Mouse (Mus musculus) heart, embryonic 16.5 days (tissue): ENCODE measurements around the gene Nipal4. TPM values are rescaled to one million over a fixed set of nuclear protein-coding genes. Genes with fewer than 3 reads are reported as not detected.

Source experiments
- ATAC-seq: fragments of 200-750 bp; cut with Nextera tagmentation; replicated peaks from 2 replicates; pipeline ENCODE4 v1.8.0; 2017; ENCODE audit warnings: moderate number of reproducible peaks; ENCODE audit not compliant: insufficient read depth, low FRiP score; ENCODE audit errors: extremely low read depth
- H3K27ac ChIP-seq: fragments of 300-500 bp; sonication (generic); 2 replicates; pipeline ENCODE4 v1.5.1; 2014; ENCODE audit warnings: mild to moderate bottlenecking, low read length, control low read depth, moderate library complexity
- H3K27me3 ChIP-seq: fragments of 300-500 bp; sonication (generic); 2 replicates; pipeline ENCODE4 v1.6.1; 2014; ENCODE audit warnings: low read length, mixed read lengths; ENCODE audit not compliant: control insufficient read depth, insufficient read depth
- H3K36me3 ChIP-seq: fragments of 300-500 bp; sonication (generic); 2 replicates; pipeline ENCODE4 v1.6.1; 2014; ENCODE audit not compliant: control insufficient read depth, insufficient read depth
- H3K4me1 ChIP-seq: fragments of 300-500 bp; sonication (generic); 2 replicates; pipeline ENCODE4 v1.6.1; 2014; ENCODE audit warnings: low read length, mixed read lengths; ENCODE audit not compliant: control insufficient read depth, insufficient read depth
- H3K4me2 ChIP-seq: fragments of 300-500 bp; sonication (generic); 2 replicates; pipeline ENCODE4 v1.6.1; 2014; ENCODE audit warnings: low read depth, mild to moderate bottlenecking, control low read depth, low read length
- H3K4me3 ChIP-seq: fragments of 300-500 bp; sonication (generic); 2 replicates; pipeline ENCODE4 v1.5.1; 2014; ENCODE audit warnings: mild to moderate bottlenecking, control low read depth, low read length
- H3K9ac ChIP-seq: fragments of 300-500 bp; sonication (generic); 2 replicates; pipeline ENCODE4 v1.6.1; 2014; ENCODE audit warnings: low read length, control low read depth
- H3K9me3 ChIP-seq: fragments of 300-500 bp; sonication (generic); replicated peaks from 2 replicates; pipeline ENCODE4 v1.6.1; 2016; ENCODE audit warnings: low read length; ENCODE audit not compliant: control insufficient read depth
- WGBS: fragments of 180-500 bp; shearing (Covaris S2); extraction: QIAGEN DNeasy Blood & Tissue Kit; methylation state at CpG from one replicate; pipeline ENCODE4 v1.1.7; 2014; 5-methylcytosine and 5-hydroxymethylcytosine counted together
- microRNA-seq: library from miRNA; unstranded; fragments of <30 nt; microRNA quantifications from one replicate; pipeline ENCODE4, GENCODE M21; 2017
- polyA plus RNA-seq: library from polyadenylated mRNA; unstranded; fragments of >200 nt; fragmentation: Nextera tagmentation; extraction: Ambion mirVana; gene quantifications from 2 replicates; pipeline ENCODE4 v1.2.1, GENCODE M21; 2015

Nipal4 gene
- polyA plus RNA-seq, 1 experiment from 2014 or later = 4.9 TPM

- no peaks in the 10 kb centered on the region for H3K27me3 ChIP-seq
- H3K4me2 ChIP-seq = no peak overlapping the region
- H3K27ac ChIP-seq = 0 out of 2 replicates have a peak overlapping the region, but pooled peaks have one; percentile 4
- 78% methylated on average over 3 of the region's 3 CpGs for WGBS
- no peaks in the 10 kb centered on the region for H3K9me3 ChIP-seq
- no peak for ATAC-seq
- peaks cover 31% of the 10 kb centered on the region for H3K36me3 ChIP-seq
- no peak overlapping the region for H3K4me3 ChIP-seq
- H3K9ac ChIP-seq = no peak overlapping the region
- peaks cover 22% of the 10 kb centered on the region for H3K4me1 ChIP-seq
Observed at GRCm38 (mm10) chr11:46113211-46113610, 53.1 kb downstream of the Nipal4 start.

- H3K27ac ChIP-seq = peak overlapping the region; percentile 85
- peak; percentile 43 for ATAC-seq
Observed at GRCm38 (mm10) chr11:46110945-46111287, 55.4 kb downstream of the Nipal4 start.

GRCm38 (mm10) chr11:46110156-46110944, 56.0 kb downstream of the Nipal4 start:
- Histone ChIP-seq H3K4me2 (no peak overlapping the region), H3K27ac (peak overlapping the region; percentile 85), H3K4me1 (peaks cover 22% of the 10 kb centered on the region), H3K9ac (no peak overlapping the region), H3K4me3 (no peak overlapping the region), H3K9me3 (no peaks in the 10 kb centered on the region), H3K27me3 (no peaks in the 10 kb centered on the region), H3K36me3 (peaks cover 31% of the 10 kb centered on the region)
- peak; percentile 85 for ATAC-seq
- WGBS = 55% methylated on average over 8 of the region's 8 CpGs

More at GRCm38 (mm10) chr11:46110945-46111287, 55.4 kb downstream of the Nipal4 start:
- Histone ChIP-seq H3K4me2 (no peak overlapping the region), H3K36me3 (peaks cover 28% of the 10 kb centered on the region), H3K4me1 (peaks cover 22% of the 10 kb centered on the region), H3K27me3 (no peaks in the 10 kb centered on the region), H3K4me3 (no peak overlapping the region), H3K9ac (no peak overlapping the region), H3K9me3 (no peaks in the 10 kb centered on the region)
- 57% methylated on average over 1 of the region's 1 CpGs for WGBS

- Histone ChIP-seq H3K9me3 (no peaks in the 10 kb centered on the region), H3K4me3 (no peak overlapping the region), H3K27ac (no peak overlapping the region; the same call in 1 of the 2 replicates), H3K4me1 (peaks cover 22% of the 10 kb centered on the region), H3K36me3 (peaks cover 23% of the 10 kb centered on the region), H3K9ac (no peak overlapping the region), H3K27me3 (no peaks in the 10 kb centered on the region), H3K4me2 (no peak overlapping the region)
- no peak for ATAC-seq
- 78% methylated on average over 5 of the region's 5 CpGs for WGBS
Observed at GRCm38 (mm10) chr11:46109206-46109605, 57.1 kb downstream of the Nipal4 start.

DNA sequence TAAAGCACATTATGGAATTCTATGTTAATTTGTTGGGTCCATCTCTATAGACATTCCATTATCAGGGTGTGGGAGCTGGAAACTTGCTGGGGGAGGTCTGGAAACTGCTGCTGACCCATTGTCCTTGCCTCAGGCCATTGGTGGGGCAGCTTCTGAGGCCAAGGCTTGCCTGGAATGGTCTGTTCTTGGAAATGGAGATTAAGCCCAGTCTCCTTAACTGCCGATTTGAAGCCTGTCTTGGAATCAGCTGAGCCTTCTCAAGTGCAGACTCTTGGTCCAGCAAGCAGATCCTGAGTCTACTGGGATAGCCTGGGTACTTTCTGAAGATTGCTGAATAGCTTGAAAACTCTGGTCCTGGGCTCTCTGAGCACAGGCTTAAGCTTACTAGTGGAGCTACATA, 59.3 kb downstream of the Nipal4 start:
- ATAC-seq = no peak
- peaks cover 27% of the 10 kb centered on the region for H3K36me3 ChIP-seq

DNA sequence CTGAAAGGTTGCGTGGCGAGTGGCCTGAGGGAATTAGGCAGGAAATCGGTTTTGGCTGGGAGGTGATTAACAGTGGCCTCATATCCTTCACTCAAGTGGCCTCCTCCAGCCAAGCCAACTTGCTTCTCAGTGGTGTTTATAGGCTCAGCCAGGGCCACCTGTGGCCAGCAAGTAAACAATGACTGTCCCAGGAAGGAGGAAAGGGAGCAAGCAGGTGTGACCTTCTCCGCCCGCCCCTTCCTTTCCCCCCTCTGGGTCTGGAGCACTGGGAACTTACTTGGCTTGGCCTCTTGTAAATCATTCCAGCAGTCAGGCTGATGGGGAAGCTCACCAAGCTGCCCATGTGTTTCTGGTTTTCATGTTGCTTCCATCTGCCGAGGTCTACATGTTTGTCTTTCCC, 64.2 kb downstream of the Nipal4 start:
- no peak overlapping the region for H3K4me3 ChIP-seq
- peaks cover 3% of the 10 kb centered on the region for H3K4me1 ChIP-seq
- no peak overlapping the region for H3K9ac ChIP-seq
- peaks cover 48% of the 10 kb centered on the region for H3K36me3 ChIP-seq
- no peaks in the 10 kb centered on the region for H3K9me3 ChIP-seq
- no peaks in the 10 kb centered on the region for H3K27me3 ChIP-seq
- WGBS = 69% methylated on average over 6 of the region's 6 CpGs
- H3K4me2 ChIP-seq = no peak overlapping the region
- no peak for ATAC-seq
- no peak overlapping the region for H3K27ac ChIP-seq

More for the DNA sequence above, 59.3 kb downstream of the Nipal4 start:
- Histone ChIP-seq H3K9me3 (no peaks in the 10 kb centered on the region), H3K27me3 (no peaks in the 10 kb centered on the region), H3K4me2 (no peak overlapping the region), H3K4me1 (peaks cover 18% of the 10 kb centered on the region), H3K4me3 (no peak overlapping the region), H3K9ac (no peak overlapping the region), H3K27ac (no peak overlapping the region)
- WGBS = 68% methylated on average over 1 of the region's 1 CpGs

Small RNAs within 50 kb of the gene (microRNA-seq; reads per million reads assigned to microRNA genes)
- gene Mir7239 (0.59 reads per million), gene Mir8100 (not detected)

Other genes starting within 250 kb of the Nipal4 start
- 5.6 and 6.1 TPM in 2 replicates for gene Lsm11, start 221.6 kb downstream of the Nipal4 start, polyA plus RNA-seq
- 7.4 and 8.2 TPM in 2 replicates for gene Thg1l, start 211.0 kb downstream of the Nipal4 start, polyA plus RNA-seq
- 0.09 TPM in 1 of 2 replicates, not detected in the other for gene Sox30, start 186.2 kb downstream of the Nipal4 start, polyA plus RNA-seq
- gene Gm12166, start 114.2 kb downstream of the Nipal4 start, polyA plus RNA-seq = 3.0 and 10.7 TPM in 2 replicates
- gene Adam19, start 110.5 kb downstream of the Nipal4 start, polyA plus RNA-seq = 21.3 and 24.4 TPM in 2 replicates
- 0.08 TPM in 1 of 2 replicates, not detected in the other for gene Fndc9, start 69.0 kb upstream of the Nipal4 start, polyA plus RNA-seq
- gene Cyfip2, start 146.4 kb upstream of the Nipal4 start, polyA plus RNA-seq = 12.5 and 14.8 TPM in 2 replicates
- 2.0 and 5.2 TPM in 2 replicates for gene Itk, start 223.0 kb upstream of the Nipal4 start, polyA plus RNA-seq
- 0.18 TPM in 1 of 2 replicates, not detected in the other for gene Fam71b, start 230.1 kb upstream of the Nipal4 start, polyA plus RNA-seq